Mouse (Mus musculus): Measurements from ENCODE around the gene Rufy1. TPM values are rescaled to one million over a fixed set of nuclear protein-coding genes. Genes with fewer than 3 reads are reported as not detected.

Rufy1 gene
- 22.5 and 22.6 TPM in 2 replicates for polyA plus RNA-seq (2016; fragmentation: Nextera tagmentation; extraction: Ambion mirVana)

GRCm38 (mm10) chr11:50430277-50431133, at the start of gene Rufy1:
Gene Rufy1 (minus strand): TSS chr11:50431125.
- Histone ChIP-seq H3K4me3 (peak within 1 kb of the TSS; percentile 84), H3K27ac (peak within 1 kb of the TSS; percentile 99), H3K36me3 (no peaks in the 10 kb centered on the region), H3K27me3 (ENCODE audit: low read depth, poor library complexity, severe bottlenecking) (no peaks in the 10 kb centered on the region; the same call in 1 of the 2 replicates), H3K9me3 (replicated peaks) (no peaks in the 10 kb centered on the region), H3K4me1 (peaks cover 15% of the 10 kb centered on the region)
- peak; percentile 90 for DNase-seq (ENCODE audit: low spot score)
- WGBS = under 1% methylated on average over 90 of the region's 90 CpGs

- DNase-seq (ENCODE audit: low spot score) = no peak
- Histone ChIP-seq H3K4me1 (peaks cover 14% of the 10 kb centered on the region; the same call in 1 of the 2 replicates), H3K36me3 (no peaks in the 10 kb centered on the region), H3K27me3 (ENCODE audit: low read depth, poor library complexity, severe bottlenecking) (no peaks in the 10 kb centered on the region), H3K9me3 (replicated peaks) (no peaks in the 10 kb centered on the region), H3K27ac (no peak overlapping the region), H3K4me3 (no peak overlapping the region)
- WGBS = 85% methylated on average over 2 of the region's 2 CpGs
Measured at GRCm38 (mm10) chr11:50478072-50478471, 47.1 kb upstream of the Rufy1 start.

- no peak for DNase-seq (ENCODE audit: low spot score)
- WGBS = 89% methylated on average over 11 of the region's 11 CpGs
- Histone ChIP-seq H3K9me3 (replicated peaks) (no peaks in the 10 kb centered on the region), H3K4me3 (no peak overlapping the region), H3K27ac (no peak overlapping the region), H3K4me1 (peaks cover 14% of the 10 kb centered on the region; the same call in 1 of the 2 replicates), H3K36me3 (no peaks in the 10 kb centered on the region), H3K27me3 (ENCODE audit: low read depth, poor library complexity, severe bottlenecking) (no peaks in the 10 kb centered on the region)
Measured at GRCm38 (mm10) chr11:50477486-50478070, 46.7 kb upstream of the Rufy1 start.

GRCm38 (mm10) chr11:50476971-50477370, 46.0 kb upstream of the Rufy1 start:
- Histone ChIP-seq H3K9me3 (replicated peaks) (no peaks in the 10 kb centered on the region), H3K27ac (no peak overlapping the region), H3K27me3 (ENCODE audit: low read depth, poor library complexity, severe bottlenecking) (no peaks in the 10 kb centered on the region), H3K36me3 (no peaks in the 10 kb centered on the region), H3K4me1 (peaks cover 14% of the 10 kb centered on the region; the same call in 1 of the 2 replicates), H3K4me3 (no peak overlapping the region)
- WGBS = 56% methylated on average over 6 of the region's 6 CpGs
- DNase-seq (ENCODE audit: low spot score) = no peak

- Histone ChIP-seq H3K36me3 (no peaks in the 10 kb centered on the region), H3K4me3 (no peak overlapping the region), H3K4me1 (peaks cover 14% of the 10 kb centered on the region; the same call in 1 of the 2 replicates), H3K9me3 (replicated peaks) (no peaks in the 10 kb centered on the region), H3K27me3 (ENCODE audit: low read depth, poor library complexity, severe bottlenecking) (no peaks in the 10 kb centered on the region), H3K27ac (no peak overlapping the region)
- WGBS = 75% methylated on average over 1 of the region's 1 CpGs
- no peak for DNase-seq (ENCODE audit: low spot score)
Measured at GRCm38 (mm10) chr11:50473933-50474332, 43.0 kb upstream of the Rufy1 start.

GRCm38 (mm10) chr11:50472161-50472939, 41.4 kb upstream of the Rufy1 start:
- DNase-seq (ENCODE audit: low spot score) = no peak
- no peak overlapping the region for H3K4me3 ChIP-seq
- no peaks in the 10 kb centered on the region for H3K9me3 ChIP-seq (replicated peaks)
- H3K36me3 ChIP-seq = no peaks in the 10 kb centered on the region
- 89% methylated on average over 11 of the region's 11 CpGs for whole genome bisulfite sequencing
- no peak overlapping the region for H3K27ac ChIP-seq
- no peaks in the 10 kb centered on the region for H3K27me3 ChIP-seq (ENCODE audit: low read depth, poor library complexity, severe bottlenecking)
- H3K4me1 ChIP-seq = peaks cover 11% of the 10 kb centered on the region; the same call in 1 of the 2 replicates

GRCm38 (mm10) chr11:50461481-50461880, 30.6 kb upstream of the Rufy1 start:
- Histone ChIP-seq H3K27ac (no peak overlapping the region), H3K4me3 (no peak overlapping the region), H3K4me1 (peaks cover 19% of the 10 kb centered on the region), H3K36me3 (no peaks in the 10 kb centered on the region), H3K9me3 (replicated peaks) (no peaks in the 10 kb centered on the region), H3K27me3 (ENCODE audit: low read depth, poor library complexity, severe bottlenecking) (peaks cover 23% of the 10 kb centered on the region)
- DNase-seq (ENCODE audit: low spot score) = no peak
- WGBS = 81% methylated on average over 7 of the region's 7 CpGs

GRCm38 (mm10) chr11:50459250-50459649, 28.3 kb upstream of the Rufy1 start:
- Histone ChIP-seq H3K36me3 (no peaks in the 10 kb centered on the region), H3K9me3 (replicated peaks) (no peaks in the 10 kb centered on the region), H3K27me3 (ENCODE audit: low read depth, poor library complexity, severe bottlenecking) (peaks cover 34% of the 10 kb centered on the region), H3K27ac (no peak overlapping the region), H3K4me3 (no peak overlapping the region), H3K4me1 (peaks cover 21% of the 10 kb centered on the region)
- WGBS = 74% methylated on average over 2 of the region's 2 CpGs
- no peak for DNase-seq (ENCODE audit: low spot score)

- Histone ChIP-seq H3K4me1 (peaks cover 21% of the 10 kb centered on the region), H3K9me3 (replicated peaks) (no peaks in the 10 kb centered on the region), H3K27ac (no peak overlapping the region; the same call in 1 of the 2 replicates), H3K27me3 (ENCODE audit: low read depth, poor library complexity, severe bottlenecking) (peaks cover 34% of the 10 kb centered on the region), H3K4me3 (peak overlapping the region; percentile 33), H3K36me3 (no peaks in the 10 kb centered on the region)
- peak; percentile 55 for DNase-seq (ENCODE audit: low spot score)
- 7% methylated on average over 26 of the region's 26 CpGs for WGBS
Measured at GRCm38 (mm10) chr11:50457111-50457911, 26.4 kb upstream of the Rufy1 start.

GRCm38 (mm10) chr11:50456455-50456854, 25.5 kb upstream of the Rufy1 start:
- no peak for DNase-seq (ENCODE audit: low spot score)
- Histone ChIP-seq H3K4me3 (no peak overlapping the region), H3K27ac (no peak overlapping the region), H3K36me3 (no peaks in the 10 kb centered on the region), H3K27me3 (ENCODE audit: low read depth, poor library complexity, severe bottlenecking) (peaks cover 34% of the 10 kb centered on the region), H3K9me3 (replicated peaks) (no peaks in the 10 kb centered on the region), H3K4me1 (peaks cover 19% of the 10 kb centered on the region)
- 59% methylated on average over 7 of the region's 7 CpGs for WGBS

- H3K27ac ChIP-seq = no peak overlapping the region
- no peak overlapping the region for H3K4me3 ChIP-seq
- H3K9me3 ChIP-seq (replicated peaks) = no peaks in the 10 kb centered on the region
- DNase-seq (ENCODE audit: low spot score) = no peak
- peaks cover 15% of the 10 kb centered on the region for H3K4me1 ChIP-seq
- WGBS = 79% methylated on average over 6 of the region's 6 CpGs
- H3K36me3 ChIP-seq = no peaks in the 10 kb centered on the region
- peaks cover 34% of the 10 kb centered on the region for H3K27me3 ChIP-seq (ENCODE audit: low read depth, poor library complexity, severe bottlenecking)
Measured at GRCm38 (mm10) chr11:50454934-50455333, 24.0 kb upstream of the Rufy1 start.

- Histone ChIP-seq H3K9me3 (replicated peaks) (no peaks in the 10 kb centered on the region), H3K4me3 (no peak overlapping the region), H3K27me3 (ENCODE audit: low read depth, poor library complexity, severe bottlenecking) (no peaks in the 10 kb centered on the region), H3K36me3 (no peaks in the 10 kb centered on the region), H3K4me1 (0 out of 2 replicates have a peak, but pooled peaks cover 3% of the 10 kb centered on the region), H3K27ac (no peak overlapping the region)
- DNase-seq (ENCODE audit: low spot score) = no peak
- 80% methylated on average over 9 of the region's 9 CpGs for WGBS
Measured at GRCm38 (mm10) chr11:50450236-50450635, 19.3 kb upstream of the Rufy1 start.

Measured in limb, embryonic 10.5 days (tissue).